Mouse (Mus musculus) cerebral cortex, adult 2 months (tissue): ENCODE measurements around the gene Krt222.

ENCODE experiments used
- WGBS: fragments of 180-500 bp; shearing (Covaris S2); methylation state at CpG from one replicate; pipeline ENCODE4 v1.1.7; 2018; 5-methylcytosine and 5-hydroxymethylcytosine counted together

Gene Krt222

DNA sequence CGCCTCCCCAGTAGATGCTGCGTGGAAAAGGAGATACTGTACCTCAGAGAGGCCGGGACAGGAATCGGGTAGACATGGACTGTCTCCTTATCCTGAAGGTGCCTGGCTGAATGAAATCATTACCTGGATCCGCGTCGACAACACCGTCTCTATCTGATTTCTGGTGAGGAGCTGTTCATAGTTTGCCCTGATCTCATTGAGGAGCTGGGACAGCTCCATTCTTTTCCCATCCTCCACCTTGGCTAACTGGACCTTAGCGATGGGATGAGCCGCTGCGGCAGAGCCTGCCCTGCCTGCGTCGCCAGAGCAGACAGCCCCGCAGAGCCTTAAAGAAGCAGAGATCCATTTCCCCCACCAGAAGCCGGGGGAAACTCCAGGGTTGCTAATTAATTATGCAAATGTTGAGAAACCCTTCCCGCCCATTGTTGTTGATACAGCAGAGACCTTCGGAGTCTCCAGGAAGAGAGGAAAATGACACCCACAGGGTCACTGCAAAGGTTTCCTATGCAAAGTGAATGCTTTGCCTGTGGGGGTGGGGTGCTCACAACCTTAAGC is at the start of gene Krt222:
Gene Krt222, minus strand, starts transcription at position 266 of the 555 bp plus-strand sequence.
- WGBS, result 3% methylated on average over 17 of the region's 17 CpGs

DNA sequence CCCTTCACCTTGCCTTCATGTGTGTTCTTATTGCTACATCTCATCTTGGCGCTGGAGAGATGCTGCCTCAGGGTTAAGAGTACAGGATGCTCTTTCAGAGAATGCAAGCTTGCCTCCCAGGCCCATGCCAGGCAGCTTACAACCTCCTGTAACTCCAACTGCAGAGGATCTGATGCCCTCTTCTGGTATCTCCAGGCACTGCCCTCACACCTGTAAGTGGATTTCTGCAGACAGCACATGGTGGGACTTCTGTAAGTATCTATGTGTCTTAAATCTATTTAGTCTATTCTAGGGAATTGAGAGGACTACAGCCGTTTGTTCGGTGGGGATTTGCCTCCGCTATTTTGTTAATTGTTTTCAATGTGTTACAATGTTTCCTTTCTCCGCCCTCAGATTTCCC is 49.0 kb upstream of the Krt222 start:
- 58% methylated on average over 5 of the region's 5 CpGs for WGBS

DNA sequence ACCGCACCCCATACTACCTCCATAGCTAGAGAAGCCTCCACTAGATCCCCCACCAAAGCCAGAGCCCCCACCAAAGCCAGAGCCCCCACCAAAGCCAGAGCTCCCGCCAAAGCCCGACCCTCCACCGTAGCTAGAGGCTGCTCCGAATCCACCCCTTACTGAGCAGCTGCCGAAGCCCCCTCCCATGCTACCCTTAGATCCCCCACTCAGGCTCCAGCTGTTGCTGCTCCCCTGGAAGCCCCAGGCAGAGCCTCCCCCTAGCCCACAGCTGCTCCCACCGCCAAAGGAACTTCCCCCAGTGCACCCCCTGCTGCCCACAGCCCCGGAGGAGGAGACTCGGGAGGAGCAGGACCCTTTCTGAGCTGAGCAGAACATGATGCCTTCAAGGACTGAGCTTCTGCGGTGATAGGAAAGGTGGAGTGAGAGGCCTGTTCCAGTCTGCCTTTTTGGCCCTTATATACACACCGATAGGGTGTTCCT is 41.0 kb upstream of the Krt222 start, which contains the start of gene Krt24:
Gene Krt24, minus strand, starts transcription at position 430 of the 480 bp plus-strand sequence.
- WGBS, result 70% methylated on average over 11 of the region's 11 CpGs

DNA sequence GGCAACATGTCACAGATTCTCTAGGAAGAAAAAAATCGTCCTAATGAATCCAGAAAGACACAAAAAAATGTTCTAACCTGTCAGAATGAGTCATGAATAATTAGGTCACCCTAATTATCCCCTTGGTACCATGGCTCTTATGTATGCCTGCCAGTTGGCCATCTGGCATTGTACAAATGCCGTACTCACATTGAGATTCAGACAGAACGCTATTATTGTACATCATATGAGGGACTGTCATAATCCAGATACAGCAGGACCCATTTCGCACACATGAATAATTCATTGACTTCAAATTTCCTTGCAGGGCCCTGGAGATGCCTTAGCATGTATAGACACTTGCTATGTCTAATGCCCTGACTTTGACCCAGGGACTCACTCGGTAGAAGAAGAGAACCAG is 40.1 kb upstream of the Krt222 start:
- WGBS, result 61% methylated on average over 5 of the region's 5 CpGs

DNA sequence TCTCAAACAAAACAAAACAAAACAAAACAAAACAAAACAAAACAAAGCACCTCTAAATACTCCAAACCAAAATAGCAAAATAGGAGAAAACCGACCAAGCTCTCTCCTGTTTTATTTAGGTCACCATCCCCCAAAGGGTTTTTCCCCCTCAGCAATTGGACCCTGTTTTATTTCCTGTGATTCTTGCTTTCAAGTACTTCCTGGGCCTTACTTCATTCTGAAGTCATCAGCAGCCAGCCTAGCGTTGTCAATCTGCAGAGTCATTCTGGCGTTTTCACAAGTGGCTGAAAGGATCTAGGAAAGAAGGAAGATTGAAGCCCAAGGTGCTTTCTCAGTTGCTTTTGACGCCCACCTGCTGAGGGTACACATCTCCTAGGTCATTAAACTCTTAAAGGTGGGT is 39.4 kb upstream of the Krt222 start:
- 70% methylated on average over 4 of the region's 4 CpGs for WGBS

DNA sequence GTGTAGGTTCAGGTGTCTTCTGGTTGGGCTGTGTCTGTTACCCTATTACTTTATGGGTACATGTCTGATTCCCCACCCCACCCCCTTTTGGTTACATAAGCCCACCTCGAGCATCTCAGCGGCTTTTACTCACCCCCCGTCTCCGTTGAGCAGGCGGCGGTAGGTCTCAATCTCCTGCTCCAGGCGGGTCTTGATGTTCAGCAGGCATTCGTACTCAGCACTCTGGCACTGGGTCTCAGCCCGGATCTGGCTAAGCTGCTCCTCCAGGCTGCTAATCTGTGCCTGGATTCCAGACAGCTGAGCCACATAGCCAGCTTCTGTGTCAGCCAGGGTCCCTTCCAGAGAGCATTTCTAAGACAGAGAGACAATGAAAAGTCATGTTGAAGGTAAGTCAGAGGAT is 37.2 kb upstream of the Krt222 start:
- WGBS, result 84% methylated on average over 9 of the region's 9 CpGs

DNA sequence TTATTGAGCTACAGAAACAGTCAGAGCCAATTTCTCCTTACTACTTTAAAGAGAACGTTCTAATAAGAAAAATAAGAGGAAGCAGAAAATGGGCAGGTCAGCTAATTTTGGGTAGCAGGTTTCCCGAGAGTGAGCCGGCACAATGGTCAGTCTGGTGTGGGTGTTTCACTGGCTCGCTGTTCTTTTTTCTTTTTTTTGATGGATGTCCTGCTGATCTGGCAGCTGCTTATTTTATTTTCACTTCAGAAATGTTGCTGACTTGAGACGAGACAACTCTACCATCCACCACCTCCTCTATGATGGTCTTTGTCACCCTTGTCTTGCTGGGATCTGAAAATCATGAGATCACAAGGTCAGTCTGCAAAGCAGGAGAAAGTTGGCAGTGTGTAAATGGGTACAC is 36.1 kb upstream of the Krt222 start:
- 60% methylated on average over 5 of the region's 5 CpGs for WGBS

DNA sequence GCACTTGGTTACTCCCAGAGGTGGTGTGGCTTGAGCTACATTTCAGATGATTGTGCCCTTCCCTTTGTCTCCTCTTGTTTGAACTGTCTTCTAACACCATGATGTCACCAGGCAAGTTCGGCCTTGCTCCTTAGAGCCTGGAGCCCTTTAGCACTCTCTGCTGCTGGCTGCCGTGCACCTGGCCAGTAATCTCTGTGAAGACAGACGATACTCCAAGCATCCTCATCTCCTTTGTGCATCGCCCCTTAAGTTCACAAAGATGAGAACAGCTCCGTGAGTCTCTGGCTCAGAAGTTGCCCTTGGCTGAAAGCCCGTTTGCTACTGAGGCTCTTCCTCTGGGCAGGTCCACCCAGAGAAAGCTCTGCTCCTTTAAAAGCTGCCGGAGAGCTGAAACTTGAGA is 32.9 kb upstream of the Krt222 start:
- WGBS, result 61% methylated on average over 7 of the region's 7 CpGs

DNA sequence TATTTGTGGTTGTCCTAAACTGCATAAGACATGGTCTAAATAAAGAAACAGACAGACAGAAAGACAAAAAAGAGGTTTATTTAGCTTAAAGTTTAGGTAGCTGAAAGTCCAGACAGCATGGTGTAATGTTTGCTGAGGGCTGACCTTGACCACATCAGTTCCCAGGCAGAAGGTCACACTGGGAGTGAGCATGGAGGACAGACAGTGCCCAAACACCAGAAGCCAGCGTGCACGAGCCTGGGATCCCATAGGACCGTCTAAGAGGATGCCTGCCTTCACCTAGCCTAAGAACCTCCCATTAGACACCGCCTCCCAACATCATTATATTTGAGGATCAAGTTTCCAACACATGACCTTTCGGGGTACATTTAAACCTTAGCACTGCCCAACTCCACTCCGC is 31.7 kb upstream of the Krt222 start:
- 91% methylated on average over 6 of the region's 6 CpGs for WGBS

DNA sequence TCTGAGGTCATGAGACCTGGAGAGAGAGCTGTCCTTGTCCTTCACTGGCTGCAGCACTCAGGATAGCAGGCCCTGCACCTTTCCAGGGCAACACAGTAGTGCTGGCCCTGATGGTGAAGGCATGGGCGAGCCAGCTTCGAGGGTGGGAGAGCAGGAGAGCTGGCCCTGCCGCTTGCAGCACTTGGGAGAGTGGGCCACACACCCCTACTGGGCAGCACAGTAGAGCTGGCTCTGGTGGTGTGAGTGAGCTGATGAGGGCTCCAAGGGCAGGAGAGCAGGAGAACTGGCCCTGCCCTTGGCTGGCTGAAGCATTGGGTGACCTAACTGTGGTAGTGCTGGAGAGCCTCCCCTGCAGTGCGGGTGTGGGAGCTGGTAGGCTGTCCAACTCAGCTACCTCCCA is 28.8 kb upstream of the Krt222 start:
- WGBS, result 96% methylated on average over 4 of the region's 4 CpGs

DNA sequence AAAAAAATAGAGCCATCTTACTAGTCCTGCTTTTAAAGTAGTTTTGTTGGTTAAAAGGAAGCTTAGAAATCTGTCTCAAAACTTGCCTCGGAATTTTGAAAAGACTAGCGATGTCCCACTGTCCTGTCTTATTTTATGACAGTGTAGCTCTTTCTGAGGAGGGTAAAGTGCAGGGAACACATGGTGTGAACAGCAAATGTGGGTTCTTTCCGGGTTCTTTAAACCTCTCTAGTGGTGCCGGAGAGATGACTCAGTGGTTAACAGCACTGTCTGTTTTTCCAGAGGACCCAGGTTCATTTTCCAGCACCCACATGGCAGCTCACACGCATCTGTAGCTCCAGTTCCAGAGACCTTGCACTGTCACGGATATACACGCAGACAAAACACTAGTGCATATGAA is 25.3 kb upstream of the Krt222 start:
- 52% methylated on average over 7 of the region's 7 CpGs for WGBS

DNA sequence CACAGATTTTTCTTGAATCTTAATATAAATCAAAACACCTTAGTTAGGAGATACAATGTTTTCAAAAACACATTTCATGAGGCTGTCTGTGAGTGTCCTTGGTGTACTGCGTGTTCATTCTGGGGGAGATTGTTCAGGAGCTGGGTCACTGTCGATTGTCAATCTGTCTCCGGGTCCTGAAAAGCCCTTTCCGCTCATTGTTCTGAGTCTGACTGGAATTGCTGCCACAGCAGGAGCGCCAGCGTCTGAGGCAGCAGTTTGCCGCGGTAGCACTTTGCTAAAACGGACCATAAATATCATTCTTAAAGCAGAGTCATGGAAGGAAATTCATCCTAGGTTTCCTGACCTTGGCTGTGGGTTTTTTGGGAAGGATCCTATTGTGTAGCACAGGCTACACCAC is 21.9 kb upstream of the Krt222 start:
- 15% methylated on average over 9 of the region's 9 CpGs for WGBS

DNA sequence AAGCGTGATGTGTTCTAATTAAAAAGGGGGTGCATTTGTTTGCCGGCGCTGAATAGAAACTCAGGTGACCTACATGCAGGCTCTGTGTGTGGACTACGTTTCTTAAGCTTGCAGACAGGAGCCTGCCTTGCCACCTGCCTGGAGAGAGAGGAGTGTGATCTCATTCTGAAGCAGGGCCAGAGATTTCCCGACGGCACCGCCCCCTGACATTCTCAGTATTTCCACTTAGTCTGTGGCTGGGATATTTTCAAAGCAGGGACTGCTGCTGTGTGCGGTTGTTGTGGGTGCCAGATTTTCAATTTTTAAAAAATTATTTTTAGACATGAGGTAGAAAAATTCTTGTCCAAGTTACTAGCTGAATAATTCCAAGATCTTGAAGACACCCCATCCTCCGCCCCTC is 21.3 kb upstream of the Krt222 start:
- WGBS, result 31% methylated on average over 9 of the region's 9 CpGs

DNA sequence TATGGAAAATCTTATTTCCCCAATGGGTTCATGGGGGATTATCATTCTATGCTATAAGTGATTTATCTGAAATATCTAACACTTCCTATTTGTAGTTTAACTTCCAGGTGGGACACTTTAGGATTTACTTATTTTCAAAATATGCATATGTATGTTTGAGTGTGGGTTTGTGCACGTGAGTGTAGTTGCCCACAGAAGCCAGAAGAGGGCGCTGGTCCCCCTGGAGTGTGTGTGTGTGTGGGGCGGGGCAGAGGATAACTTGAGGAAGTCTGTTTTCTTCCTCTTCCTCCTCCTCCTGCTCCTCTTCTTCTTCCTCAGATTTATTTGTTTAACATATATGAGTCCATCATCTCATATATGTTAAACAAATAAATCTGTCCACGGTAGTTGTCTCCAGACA is 12.3 kb upstream of the Krt222 start:
- 78% methylated on average over 4 of the region's 4 CpGs for WGBS

DNA sequence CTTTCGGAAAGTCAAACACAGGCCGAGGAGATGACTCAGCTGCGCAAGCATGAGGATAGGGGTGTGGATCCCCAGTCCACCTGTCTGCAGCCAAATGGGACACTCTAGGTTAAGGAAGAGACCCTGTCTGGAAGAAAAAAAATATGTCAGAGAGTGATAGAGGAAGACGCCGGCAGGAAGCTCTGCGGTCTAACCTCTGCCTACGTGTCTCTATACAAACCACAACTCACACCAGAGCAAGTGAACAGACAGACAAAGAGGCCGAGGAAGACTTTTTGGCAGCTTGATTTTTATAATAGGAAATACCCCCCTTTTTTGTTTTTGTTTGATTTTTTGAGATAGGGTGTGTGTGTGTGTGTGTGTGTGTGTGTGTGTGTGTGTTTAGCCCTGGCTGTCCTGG is 11.4 kb upstream of the Krt222 start:
- 94% methylated on average over 8 of the region's 8 CpGs for WGBS

DNA sequence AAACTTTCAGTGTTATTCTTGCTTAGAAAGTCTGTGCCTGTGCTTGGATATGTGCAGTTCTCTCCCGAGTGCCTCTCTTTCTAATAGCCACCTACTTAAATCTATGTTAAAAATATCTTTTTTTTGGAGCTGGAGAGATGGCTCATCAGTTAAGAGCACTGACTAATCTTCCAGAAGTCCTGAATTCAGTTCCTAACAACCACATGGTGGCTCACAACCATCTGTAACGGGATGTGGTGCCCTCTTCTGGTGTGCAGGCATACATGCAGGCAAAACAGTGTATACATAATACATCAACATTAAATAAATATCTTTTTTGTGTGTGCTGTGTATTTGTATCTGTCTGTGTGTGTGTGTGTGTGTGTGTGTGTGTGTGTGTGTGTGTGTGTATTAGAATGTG is 10.0 kb upstream of the Krt222 start:
- 41% methylated on average over 2 of the region's 2 CpGs for WGBS

DNA sequence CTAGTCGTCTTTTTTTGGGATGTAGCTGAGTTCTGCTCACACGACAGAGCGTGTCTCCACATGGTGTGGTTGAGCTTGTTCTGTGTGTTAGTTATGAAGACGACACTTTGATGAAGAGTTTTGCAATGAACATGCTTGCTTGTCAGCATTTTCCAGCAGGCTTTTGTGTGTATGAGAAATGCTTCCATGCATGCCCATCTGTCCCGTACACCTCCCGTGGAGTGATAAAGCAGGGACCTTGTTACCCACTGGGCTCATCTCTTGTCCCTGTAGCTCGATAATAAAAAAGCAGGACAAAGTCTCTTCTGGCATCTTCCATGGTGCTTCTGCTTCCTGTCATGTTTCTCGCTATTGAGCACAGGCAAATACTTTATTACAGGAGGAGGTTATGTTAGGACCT is 8.8 kb upstream of the Krt222 start:
- WGBS, result 51% methylated on average over 8 of the region's 8 CpGs

DNA sequence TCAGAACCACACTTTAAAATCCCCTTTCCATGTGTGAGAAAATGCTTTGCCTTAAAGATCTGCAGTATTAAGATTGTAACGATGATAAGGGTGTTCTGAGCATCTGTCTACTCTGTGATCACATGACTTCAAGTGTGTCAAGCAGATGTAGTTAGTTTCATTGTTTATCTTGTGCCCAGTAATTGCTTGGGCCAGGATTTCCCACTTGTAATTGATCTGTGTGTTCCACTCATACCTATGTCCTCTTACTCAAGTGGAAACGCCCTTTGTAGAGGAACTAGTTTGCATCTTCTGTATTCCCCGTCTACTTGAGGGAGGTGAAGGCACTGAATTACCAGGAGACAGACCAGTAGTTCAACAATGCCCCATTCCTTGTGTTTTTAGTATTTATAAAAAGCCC is 6.8 kb upstream of the Krt222 start:
- WGBS, result 59% methylated on average over 3 of the region's 3 CpGs

DNA sequence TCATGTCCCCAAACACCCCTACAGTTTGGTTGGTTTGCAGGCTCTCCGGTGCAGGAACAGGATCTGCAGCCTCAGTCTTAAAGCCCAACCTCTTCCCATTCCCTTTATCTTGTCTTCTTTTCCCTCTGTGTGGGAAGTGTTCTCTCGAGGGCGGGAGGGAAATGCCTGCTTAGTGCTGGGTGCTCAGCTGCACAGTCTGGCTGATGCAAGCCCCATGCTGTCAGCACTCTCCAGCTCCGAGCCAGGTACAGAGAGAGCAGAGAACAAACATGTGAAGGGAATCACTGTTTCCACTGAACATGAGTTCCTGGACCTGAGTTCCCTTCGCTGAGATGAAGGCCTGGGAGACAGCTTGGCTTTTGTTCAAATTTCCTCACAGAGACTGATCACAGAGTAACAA is 6.4 kb upstream of the Krt222 start:
- WGBS, result 30% methylated on average over 5 of the region's 5 CpGs

DNA sequence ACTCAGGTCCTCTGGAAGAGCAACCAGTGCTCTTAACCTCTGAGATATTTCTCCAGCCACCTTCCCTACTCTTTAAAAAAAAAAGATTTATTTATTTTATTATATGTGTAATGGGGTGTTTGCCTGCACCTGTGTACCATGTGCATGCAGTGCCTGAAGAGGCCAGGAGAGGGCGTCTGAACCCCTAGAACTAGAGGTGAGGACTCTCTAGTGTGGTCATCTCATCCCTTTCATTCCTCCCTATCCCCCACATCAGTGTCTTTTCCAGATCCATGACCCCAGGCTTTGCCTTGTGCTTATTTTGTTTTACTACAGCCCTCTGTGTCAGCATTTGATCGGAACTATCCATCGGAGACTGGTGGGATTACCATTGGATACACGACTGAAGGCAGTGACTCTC is 5.2 kb upstream of the Krt222 start:
- 64% methylated on average over 4 of the region's 4 CpGs for WGBS

DNA sequence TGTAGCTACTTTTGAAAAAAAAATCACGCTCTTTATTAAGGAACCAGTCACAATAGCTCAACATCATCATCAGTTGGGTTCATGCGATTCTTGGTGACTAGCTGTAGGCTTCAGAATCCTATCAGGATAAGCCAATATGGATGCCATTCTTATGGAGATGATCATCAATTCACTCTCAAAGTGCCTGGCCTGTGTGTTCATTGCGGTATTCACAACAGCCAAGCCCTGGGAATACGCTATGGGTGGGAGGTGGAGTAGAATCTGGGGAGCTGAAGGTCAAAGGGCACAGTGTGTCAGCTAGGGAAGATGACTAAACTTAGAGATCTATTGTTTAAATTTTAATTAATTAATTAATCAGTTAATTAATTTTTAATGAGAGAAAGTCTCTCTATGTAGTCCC is 4.0 kb upstream of the Krt222 start:
- WGBS, result 95% methylated on average over 4 of the region's 4 CpGs

DNA sequence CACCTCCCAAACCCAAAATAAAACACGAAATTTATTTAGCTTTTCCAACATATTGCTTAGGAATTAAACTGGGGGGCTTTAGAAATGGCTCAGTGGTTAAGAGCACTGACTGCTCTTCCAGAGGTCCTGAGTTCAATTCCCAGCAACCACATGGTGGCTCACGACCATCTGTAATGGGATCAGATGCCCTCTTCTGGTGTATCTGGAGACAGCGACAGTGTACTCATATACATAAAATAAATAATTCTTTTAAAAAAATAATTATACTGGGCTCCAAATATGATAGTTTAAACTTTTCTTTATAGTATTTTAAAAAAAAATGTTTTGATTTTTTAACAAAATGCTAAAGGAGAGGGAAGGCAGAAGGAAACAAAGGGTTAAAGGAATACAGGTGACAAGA is 634 bp upstream of the Krt222 start:
- WGBS, result 25% methylated on average over 3 of the region's 3 CpGs

DNA sequence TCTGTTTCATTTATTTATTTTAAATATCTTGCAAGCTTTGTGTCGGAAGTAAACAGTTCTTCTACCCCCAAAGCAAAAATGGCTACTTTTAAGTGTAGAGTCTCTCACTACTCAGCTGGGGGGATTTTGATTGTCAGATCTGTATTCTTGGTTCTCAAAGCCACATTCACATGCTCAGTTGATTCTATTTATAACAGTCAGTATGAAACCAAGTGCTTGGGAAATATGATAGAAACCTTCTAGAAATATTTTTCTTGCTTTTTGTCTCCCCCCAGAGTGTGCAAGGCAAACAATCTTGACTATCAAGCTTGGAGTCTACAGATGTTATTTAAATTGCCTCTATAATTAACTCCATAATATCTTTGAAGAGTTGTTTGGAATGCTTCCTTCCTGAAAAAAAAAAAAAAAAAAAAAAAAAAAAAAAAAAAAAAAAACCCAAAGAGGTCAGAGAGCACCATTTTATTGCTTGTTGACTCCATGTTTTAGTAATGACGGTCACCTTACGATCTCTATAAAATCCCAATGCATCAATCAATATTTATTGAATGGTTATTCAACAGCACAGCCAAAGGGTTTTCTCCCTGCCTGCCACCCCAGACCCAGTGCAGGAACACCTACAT is 575 bp downstream of the Krt222 start:
- WGBS, result 34% methylated on average over 3 of the region's 3 CpGs

DNA sequence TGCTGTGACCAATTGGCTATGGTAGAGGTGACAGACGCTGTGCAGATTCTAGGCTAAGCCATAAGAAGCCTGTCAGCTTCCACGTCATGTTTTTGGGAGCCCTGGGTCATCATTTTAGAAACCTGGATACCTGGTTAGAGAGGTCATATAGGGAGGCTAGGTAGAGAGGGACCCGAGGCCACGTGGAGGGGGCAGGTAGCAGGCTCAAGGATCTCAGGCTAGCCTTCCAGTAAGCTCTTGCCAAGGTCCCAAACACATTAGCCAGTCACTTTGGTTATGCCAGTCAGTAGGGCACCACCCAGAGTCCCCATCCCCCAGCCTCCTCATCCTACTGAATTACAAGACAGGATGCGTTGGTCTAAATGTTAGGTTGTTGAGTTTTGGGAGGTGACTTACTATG is 1.8 kb downstream of the Krt222 start:
- WGBS, result 82% methylated on average over 5 of the region's 5 CpGs
